Mouse (Mus musculus): ENCODE measurements at regions not wholly inside any gene's neighbourhood (a gene's known extent, or its start where the extent isn't known, plus 50 kb on each side); places are given as distances from the start of the nearest gene placed in this dataset.
"Not testable (repeated sequence)": the region's sequence is repeated elsewhere in the genome, so short reads cannot be mapped to it uniquely, and the experiment has no call there.

- ATAC-seq (ENCODE audit: low read depth); H3K36me3 ChIP-seq (ENCODE audit: control insufficient read depth, insufficient read depth, low read length); H3K9me3 ChIP-seq (ENCODE audit: control insufficient read depth, low read length); H3K9ac ChIP-seq (replicated peaks; ENCODE audit: low read depth, low read length); H3K27ac ChIP-seq (ENCODE audit: low read depth, low read length); H3K4me2 ChIP-seq (ENCODE audit: low read depth, low read length); H3K4me1 ChIP-seq (ENCODE audit: control insufficient read depth, insufficient read depth, low read length); H3K4me3 ChIP-seq (ENCODE audit: low read depth, low read length); H3K27me3 ChIP-seq (ENCODE audit: control insufficient read depth, insufficient read depth, low read length): not testable (repeated sequence)
Measured at GRCm38 (mm10) chr5:28751821-28752220, 284.8 kb upstream of the Shh start.

GRCm38 (mm10) chr5:28734768-28735167, 267.7 kb upstream of the Shh start:
- Histone ChIP-seq H3K27ac (ENCODE audit: low read depth, low read length) (no peak overlapping the region), H3K4me3 (ENCODE audit: low read depth, low read length) (no peak overlapping the region), H3K9ac (replicated peaks; ENCODE audit: low read depth, low read length) (no peak overlapping the region), H3K4me2 (ENCODE audit: low read depth, low read length) (no peak overlapping the region), H3K27me3 (ENCODE audit: control insufficient read depth, insufficient read depth, low read length) (no peaks in the 10 kb centered on the region), H3K9me3 (ENCODE audit: control insufficient read depth, low read length) (no peaks in the 10 kb centered on the region), H3K36me3 (ENCODE audit: control insufficient read depth, insufficient read depth, low read length) (no peaks in the 10 kb centered on the region), H3K4me1 (ENCODE audit: control insufficient read depth, insufficient read depth, low read length) (no peaks in the 10 kb centered on the region)
- no peak for ATAC-seq (ENCODE audit: low read depth)
- WGBS = 87% methylated on average over 3 of the region's 3 CpGs

GRCm38 (mm10) chr5:28722067-28722466, 255.0 kb upstream of the Shh start:
- H3K4me3 ChIP-seq (ENCODE audit: low read depth, low read length) = no peak overlapping the region
- no peak overlapping the region for H3K4me2 ChIP-seq (ENCODE audit: low read depth, low read length)
- H3K9me3 ChIP-seq (ENCODE audit: control insufficient read depth, low read length) = no peaks in the 10 kb centered on the region
- no peak for ATAC-seq (ENCODE audit: low read depth)
- no peaks in the 10 kb centered on the region for H3K36me3 ChIP-seq (ENCODE audit: control insufficient read depth, insufficient read depth, low read length)
- no peak overlapping the region for H3K9ac ChIP-seq (replicated peaks; ENCODE audit: low read depth, low read length)
- no peaks in the 10 kb centered on the region for H3K27me3 ChIP-seq (ENCODE audit: control insufficient read depth, insufficient read depth, low read length)
- H3K4me1 ChIP-seq (ENCODE audit: control insufficient read depth, insufficient read depth, low read length) = no peaks in the 10 kb centered on the region
- WGBS = 81% methylated on average over 3 of the region's 3 CpGs
- no peak overlapping the region for H3K27ac ChIP-seq (ENCODE audit: low read depth, low read length)

GRCm38 (mm10) chr5:28714978-28715377, 247.9 kb upstream of the Shh start:
- H3K4me1 ChIP-seq (ENCODE audit: control insufficient read depth, insufficient read depth, low read length) = no peaks in the 10 kb centered on the region
- 95% methylated on average over 4 of the region's 4 CpGs for WGBS
- H3K9me3 ChIP-seq (ENCODE audit: control insufficient read depth, low read length) = no peaks in the 10 kb centered on the region
- no peak overlapping the region for H3K27ac ChIP-seq (ENCODE audit: low read depth, low read length)
- no peaks in the 10 kb centered on the region for H3K36me3 ChIP-seq (ENCODE audit: control insufficient read depth, insufficient read depth, low read length)
- no peak overlapping the region for H3K4me3 ChIP-seq (ENCODE audit: low read depth, low read length)
- H3K4me2 ChIP-seq (ENCODE audit: low read depth, low read length) = no peak overlapping the region
- no peaks in the 10 kb centered on the region for H3K27me3 ChIP-seq (ENCODE audit: control insufficient read depth, insufficient read depth, low read length)
- H3K9ac ChIP-seq (replicated peaks; ENCODE audit: low read depth, low read length) = no peak overlapping the region
- no peak for ATAC-seq (ENCODE audit: low read depth)

GRCm38 (mm10) chr5:28710517-28710916, 243.5 kb upstream of the Shh start:
- 57% methylated on average over 4 of the region's 4 CpGs for WGBS
- no peaks in the 10 kb centered on the region for H3K9me3 ChIP-seq (ENCODE audit: control insufficient read depth, low read length)
- no peak overlapping the region for H3K27ac ChIP-seq (ENCODE audit: low read depth, low read length)
- H3K36me3 ChIP-seq (ENCODE audit: control insufficient read depth, insufficient read depth, low read length) = no peaks in the 10 kb centered on the region
- H3K4me3 ChIP-seq (ENCODE audit: low read depth, low read length) = no peak overlapping the region
- no peak for ATAC-seq (ENCODE audit: low read depth)
- no peak overlapping the region for H3K4me2 ChIP-seq (ENCODE audit: low read depth, low read length)
- H3K4me1 ChIP-seq (ENCODE audit: control insufficient read depth, insufficient read depth, low read length) = no peaks in the 10 kb centered on the region
- H3K27me3 ChIP-seq (ENCODE audit: control insufficient read depth, insufficient read depth, low read length) = no peaks in the 10 kb centered on the region
- no peak overlapping the region for H3K9ac ChIP-seq (replicated peaks; ENCODE audit: low read depth, low read length)

- Histone ChIP-seq H3K4me1 (ENCODE audit: control insufficient read depth, insufficient read depth, low read length) (no peaks in the 10 kb centered on the region), H3K9ac (replicated peaks; ENCODE audit: low read depth, low read length) (no peak overlapping the region), H3K4me2 (ENCODE audit: low read depth, low read length) (no peak overlapping the region), H3K27ac (ENCODE audit: low read depth, low read length) (no peak overlapping the region), H3K36me3 (ENCODE audit: control insufficient read depth, insufficient read depth, low read length) (no peaks in the 10 kb centered on the region), H3K9me3 (ENCODE audit: control insufficient read depth, low read length) (no peaks in the 10 kb centered on the region), H3K4me3 (ENCODE audit: low read depth, low read length) (no peak overlapping the region), H3K27me3 (ENCODE audit: control insufficient read depth, insufficient read depth, low read length) (no peaks in the 10 kb centered on the region)
- no peak for ATAC-seq (ENCODE audit: low read depth)
- 75% methylated on average over 2 of the region's 2 CpGs for WGBS
Measured at GRCm38 (mm10) chr5:28709626-28710025, 242.6 kb upstream of the Shh start.

GRCm38 (mm10) chr5:28704359-28704758, 237.3 kb upstream of the Shh start:
- no peak for ATAC-seq (ENCODE audit: low read depth)
- Histone ChIP-seq H3K27ac (ENCODE audit: low read depth, low read length) (no peak overlapping the region), H3K4me3 (ENCODE audit: low read depth, low read length) (no peak overlapping the region), H3K36me3 (ENCODE audit: control insufficient read depth, insufficient read depth, low read length) (no peaks in the 10 kb centered on the region), H3K9ac (replicated peaks; ENCODE audit: low read depth, low read length) (no peak overlapping the region), H3K4me2 (ENCODE audit: low read depth, low read length) (no peak overlapping the region), H3K9me3 (ENCODE audit: control insufficient read depth, low read length) (no peaks in the 10 kb centered on the region), H3K4me1 (ENCODE audit: control insufficient read depth, insufficient read depth, low read length) (no peaks in the 10 kb centered on the region), H3K27me3 (ENCODE audit: control insufficient read depth, insufficient read depth, low read length) (no peaks in the 10 kb centered on the region)
- WGBS = 86% methylated on average over 1 of the region's 1 CpGs

- no peak for ATAC-seq (ENCODE audit: low read depth)
- 73% methylated on average over 3 of the region's 3 CpGs for WGBS
Measured at GRCm38 (mm10) chr5:28696966-28697365, 229.9 kb upstream of the Shh start.

GRCm38 (mm10) chr5:28690110-28690509, 223.1 kb upstream of the Shh start:
- Histone ChIP-seq H3K4me2 (ENCODE audit: low read depth, low read length) (no peak overlapping the region), H3K4me3 (ENCODE audit: low read depth, low read length) (no peak overlapping the region), H3K27me3 (ENCODE audit: control insufficient read depth, insufficient read depth, low read length) (no peaks in the 10 kb centered on the region), H3K4me1 (ENCODE audit: control insufficient read depth, insufficient read depth, low read length) (no peaks in the 10 kb centered on the region), H3K9ac (replicated peaks; ENCODE audit: low read depth, low read length) (no peak overlapping the region), H3K27ac (ENCODE audit: low read depth, low read length) (no peak overlapping the region), H3K9me3 (ENCODE audit: control insufficient read depth, low read length) (no peaks in the 10 kb centered on the region), H3K36me3 (ENCODE audit: control insufficient read depth, insufficient read depth, low read length) (no peaks in the 10 kb centered on the region)
- 75% methylated on average over 6 of the region's 6 CpGs for WGBS
- ATAC-seq (ENCODE audit: low read depth) = no peak

More at GRCm38 (mm10) chr5:28696966-28697365, 229.9 kb upstream of the Shh start:
- Histone ChIP-seq H3K4me1 (ENCODE audit: control insufficient read depth, insufficient read depth, low read length) (no peaks in the 10 kb centered on the region), H3K9ac (replicated peaks; ENCODE audit: low read depth, low read length) (no peak overlapping the region), H3K27me3 (ENCODE audit: control insufficient read depth, insufficient read depth, low read length) (no peaks in the 10 kb centered on the region), H3K36me3 (ENCODE audit: control insufficient read depth, insufficient read depth, low read length) (no peaks in the 10 kb centered on the region), H3K27ac (ENCODE audit: low read depth, low read length) (no peak overlapping the region), H3K4me3 (ENCODE audit: low read depth, low read length) (no peak overlapping the region), H3K9me3 (ENCODE audit: control insufficient read depth, low read length) (no peaks in the 10 kb centered on the region), H3K4me2 (ENCODE audit: low read depth, low read length) (no peak overlapping the region)

GRCm38 (mm10) chr5:28689651-28690050, 222.6 kb upstream of the Shh start:
- WGBS = 70% methylated on average over 2 of the region's 2 CpGs
- no peak for ATAC-seq (ENCODE audit: low read depth)

More at GRCm38 (mm10) chr5:28689651-28690050, 222.6 kb upstream of the Shh start:
- H3K4me1 ChIP-seq (ENCODE audit: control insufficient read depth, insufficient read depth, low read length) = no peaks in the 10 kb centered on the region
- no peak overlapping the region for H3K4me2 ChIP-seq (ENCODE audit: low read depth, low read length)
- no peaks in the 10 kb centered on the region for H3K9me3 ChIP-seq (ENCODE audit: control insufficient read depth, low read length)
- no peak overlapping the region for H3K9ac ChIP-seq (replicated peaks; ENCODE audit: low read depth, low read length)
- no peak overlapping the region for H3K4me3 ChIP-seq (ENCODE audit: low read depth, low read length)
- H3K36me3 ChIP-seq (ENCODE audit: control insufficient read depth, insufficient read depth, low read length) = no peaks in the 10 kb centered on the region
- no peaks in the 10 kb centered on the region for H3K27me3 ChIP-seq (ENCODE audit: control insufficient read depth, insufficient read depth, low read length)
- H3K27ac ChIP-seq (ENCODE audit: low read depth, low read length) = no peak overlapping the region

Data from neural tube, embryonic 14.5 days (tissue).